Comparison of ENCODE assay signal across 19 mouse cellular contexts in genomic region chr2:10132128-10132527, GRCm38 (mm10). TPM values are rescaled to one million over a fixed set of nuclear protein-coding genes. Genes with fewer than 3 reads are reported as not detected.
"Had no signal": no experiment of that assay in that cellular context is flagged by ENCODE, and none has a peak within 500 bp of the region (broad histone marks: within the 10 kb centered on the region; RNA-seq: fewer than 3 reads in every experiment).

No protein-coding gene starts in this region.

- H3K27ac ChIP-seq: midbrain, embryonic 10.5 days; midbrain, embryonic 12.5 days; neural tube, embryonic 13.5 days; neural tube, embryonic 15.5 days had no signal

- H3K9me3 ChIP-seq: midbrain, embryonic 10.5 days; midbrain, embryonic 12.5 days; neural tube, embryonic 13.5 days; neural tube, embryonic 15.5 days had no signal

- H3K27me3 ChIP-seq: midbrain, embryonic 12.5 days; neural tube, embryonic 13.5 days; neural tube, embryonic 15.5 days had no signal

- H3K4me2 ChIP-seq: lung, embryonic 14.5 days; midbrain, embryonic 12.5 days; neural tube, embryonic 13.5 days; neural tube, embryonic 15.5 days had no signal

- DNase-seq: lung, embryonic 14.5 days; lung, postnatal 10 days; lung, postnatal 4 days; midbrain, embryonic 14.5 days; retina, postnatal 1 day; right cerebral cortex, adult 18-20 months; right cerebral cortex, postnatal 25 days; right cerebral cortex, postnatal 4 days; spleen, adult 18-20 months; thymus, adult 18-20 months; thymus, postnatal 14 days; thymus, postnatal 36 days had no signal

- H3K4me3 ChIP-seq: midbrain, embryonic 10.5 days; midbrain, embryonic 12.5 days; myocyte; neural tube, embryonic 13.5 days; neural tube, embryonic 15.5 days had no signal

- H3K4me1 ChIP-seq: midbrain, embryonic 10.5 days; midbrain, embryonic 12.5 days; neural tube, embryonic 13.5 days; neural tube, embryonic 15.5 days had no signal

- ATAC-seq: midbrain, embryonic 16.5 days had no signal

- H3K9ac ChIP-seq: lung, embryonic 14.5 days; midbrain, embryonic 12.5 days; neural tube, embryonic 13.5 days; neural tube, embryonic 15.5 days had no signal

- H3K36me3 ChIP-seq: midbrain, embryonic 10.5 days; midbrain, embryonic 12.5 days; neural tube, embryonic 13.5 days; neural tube, embryonic 15.5 days had no signal

RNA-seq across cellular contexts. Expression of gene Itih2, which starts 0.9 kb away (rescaled TPM):
- polyA plus RNA-seq: small intestine, adult 2 months had no signal

RNA-seq across cellular contexts. Expression of gene Itih5, which starts 21.2 kb away (rescaled TPM):
- polyA plus RNA-seq: myocyte had no signal
